ENCODE assay signal across 8 mouse cellular contexts in genomic region chr17:32702826-32703225, GRCm38 (mm10). TPM values are rescaled to one million over a fixed set of nuclear protein-coding genes. Genes with fewer than 3 reads are reported as not detected.
DNase-seq lines count a peak whose midpoint lies in the region; ATAC-seq lines count a peak whose summit lies in the region.

No protein-coding gene starts in this region.

- peak; percentile 87 for ATAC-seq in intestine, embryonic 16.5 days
- ATAC-seq in lung, embryonic 15.5 days (ENCODE audit: borderline replicate concordance, extremely low read depth, low FRiP score, low TSS enrichment): no peak
- ATAC-seq in erythroid progenitor cell, adult 5-6 weeks (replicated peaks; ENCODE audit: low FRiP score, poor library complexity, severe bottlenecking): no peak

- H3K27me3 ChIP-seq in intestine, embryonic 16.5 days (replicated peaks; ENCODE audit: control insufficient read depth, insufficient read depth, low read length): no peaks in the 10 kb centered on the region
- no peaks in the 10 kb centered on the region for H3K27me3 ChIP-seq in lung, embryonic 15.5 days

- no peaks in the 10 kb centered on the region for H3K9me3 ChIP-seq in intestine, embryonic 16.5 days (ENCODE audit: control insufficient read depth, low read length)
- H3K9me3 ChIP-seq in lung, embryonic 15.5 days: peaks cover 7% of the 10 kb centered on the region; the same call in 1 of the 2 replicates

- H3K27ac ChIP-seq in intestine, embryonic 16.5 days (ENCODE audit: low read length): no peak overlapping the region
- no peak overlapping the region for H3K27ac ChIP-seq in lung, embryonic 15.5 days

- no peaks in the 10 kb centered on the region for H3K36me3 ChIP-seq in intestine, embryonic 16.5 days (ENCODE audit: control insufficient read depth, insufficient read depth, low read length)
- no peaks in the 10 kb centered on the region for H3K36me3 ChIP-seq in lung, embryonic 15.5 days

- no peak overlapping the region for H3K4me3 ChIP-seq in intestine, embryonic 16.5 days (ENCODE audit: low read length)
- H3K4me3 ChIP-seq in lung, embryonic 15.5 days: no peak overlapping the region

- no peaks in the 10 kb centered on the region for H3K4me1 ChIP-seq in intestine, embryonic 16.5 days (ENCODE audit: control insufficient read depth, insufficient read depth, low read length)
- H3K4me1 ChIP-seq in lung, embryonic 15.5 days: no peaks in the 10 kb centered on the region

- WGBS in intestine, embryonic 16.5 days: 38% methylated on average over 22 of the region's 22 CpGs
- WGBS in lung, embryonic 15.5 days: 40% methylated on average over 22 of the region's 22 CpGs

- peak; percentile 28 for DNase-seq in adrenal gland, postnatal 10 days
- no peak for DNase-seq in adrenal gland, adult 2 months
- DNase-seq in left cerebral cortex, postnatal 4 days: peak; percentile 8
- DNase-seq in left cerebral cortex, adult 8-10 months (ENCODE audit: low spot score in 2 of 2): no peak
- DNase-seq in testis, postnatal 10 days (ENCODE audit: low spot score): peak; percentile 51

- H3K9ac ChIP-seq in intestine, embryonic 16.5 days (ENCODE audit: low read depth, low read length): no peak overlapping the region
- no peak overlapping the region for H3K9ac ChIP-seq in lung, embryonic 15.5 days

- peak overlapping the region; percentile 7 for H3K4me2 ChIP-seq in intestine, embryonic 16.5 days (ENCODE audit: low read depth, low read length)
- peak overlapping the region; percentile 26; the same call in 1 of the 2 replicates for H3K4me2 ChIP-seq in lung, embryonic 15.5 days

- intact Hi-C loops in left cerebral cortex, postnatal 4 days (cut with DNase I): no loop called here

RNA-seq across cellular contexts. Expression of gene Cyp4f15, which starts 17.4 kb away (rescaled TPM):
- total RNA-seq in adrenal gland, postnatal 10 days (2021): 10 to 100 TPM in 1 of 2 experiments, 1 to 10 TPM in 1; 8.3 to 16.2 TPM
- total RNA-seq in adrenal gland, adult 2 months (2021): 1 to 10 TPM; 1.5 to 2.0 TPM
- polyA plus RNA-seq in adrenal gland, adult 2 months (2012; rRNA removed): 0.17 and 0.35 TPM in 2 replicates
- total RNA-seq in left cerebral cortex, postnatal 4 days (2021): 1 to 10 TPM; 2.9 to 3.3 TPM
- 10 to 100 TPM; 14.8 to 20.4 (median 18.0) TPM for total RNA-seq in left cerebral cortex, adult 8-10 months (2022)
- 0.26 and 0.28 TPM in 2 replicates for polyA plus RNA-seq in intestine, embryonic 16.5 days (2015; fragmentation: Nextera tagmentation; extraction: Ambion mirVana)
- not detected in 2 replicates for polyA plus RNA-seq in lung, embryonic 15.5 days (2015; fragmentation: Nextera tagmentation; extraction: Ambion mirVana)
- not detected in 2 replicates for total RNA-seq in erythroid progenitor cell, adult 5-6 weeks (2015; ENCODE audit: low replicate concordance)
- total RNA-seq in erythroid progenitor cell, adult 5-6 weeks (2017; ENCODE audit: low replicate concordance): not detected in 2 replicates

RNA-seq across cellular contexts. Expression of gene Cyp4f40, which starts 44.1 kb away (rescaled TPM):
- total RNA-seq in adrenal gland, postnatal 10 days (2021): not detected
- not detected for total RNA-seq in adrenal gland, adult 2 months (2021)
- polyA plus RNA-seq in adrenal gland, adult 2 months (2012; rRNA removed): not detected in 2 replicates
- not detected for total RNA-seq in left cerebral cortex, postnatal 4 days (2021)
- not detected for total RNA-seq in left cerebral cortex, adult 8-10 months (2022)
- 24.0 and 24.6 TPM in 2 replicates for polyA plus RNA-seq in intestine, embryonic 16.5 days (2015; fragmentation: Nextera tagmentation; extraction: Ambion mirVana)
- 0.11 TPM in 1 of 2 replicates, not detected in the other for polyA plus RNA-seq in lung, embryonic 15.5 days (2015; fragmentation: Nextera tagmentation; extraction: Ambion mirVana)
- not detected in 2 replicates for total RNA-seq in erythroid progenitor cell, adult 5-6 weeks (2015; ENCODE audit: low replicate concordance)
- total RNA-seq in erythroid progenitor cell, adult 5-6 weeks (2017; ENCODE audit: low replicate concordance): not detected in 2 replicates

Comparison
In these comparisons a context has a peak if more than half of its experiments do, and no peak if none do; other contexts are left out.
1. DNase-seq: peak in adrenal gland, postnatal 10 days (single experiment), left cerebral cortex, postnatal 4 days (single experiment) and testis, postnatal 10 days (single experiment); none in adrenal gland, adult 2 months (single experiment) and left cerebral cortex, adult 8-10 months (0 of 2).